In genomic region chr2:14165618-14166344, GRCm38 (mm10) we compare ENCODE assay signal across 8 mouse cellular contexts. TPM values are rescaled to one million over a fixed set of nuclear protein-coding genes. Genes with fewer than 3 reads are reported as not detected.
DNase-seq lines count a peak whose midpoint lies in the region; ATAC-seq and TF ChIP-seq lines count a peak whose summit lies in the region.

No protein-coding gene starts in this region.

- H3K36me3 ChIP-seq in forebrain, embryonic 13.5 days (ENCODE audit: poor library complexity, severe bottlenecking) = no peaks in the 10 kb centered on the region
- no peaks in the 10 kb centered on the region for H3K36me3 ChIP-seq in forebrain, embryonic 12.5 days (replicated peaks)
- H3K36me3 ChIP-seq in hindbrain, postnatal 0 days (ENCODE audit: insufficient read depth, low read length) = no peaks in the 10 kb centered on the region
- no peaks in the 10 kb centered on the region for H3K36me3 ChIP-seq in stomach, embryonic 15.5 days

- WGBS in forebrain, embryonic 13.5 days = 81% methylated on average over 3 of the region's 3 CpGs
- WGBS in forebrain, embryonic 12.5 days = 79% methylated on average over 3 of the region's 3 CpGs
- WGBS in hindbrain, postnatal 0 days = 75% methylated on average over 3 of the region's 3 CpGs
- WGBS in stomach, embryonic 15.5 days = 55% methylated on average over 3 of the region's 3 CpGs

- no peak overlapping the region for H3K4me2 ChIP-seq in forebrain, embryonic 13.5 days
- H3K4me2 ChIP-seq in forebrain, embryonic 12.5 days = no peak overlapping the region
- H3K4me2 ChIP-seq in hindbrain, postnatal 0 days (ENCODE audit: low read depth, low read length) = no peak overlapping the region
- H3K4me2 ChIP-seq in stomach, embryonic 15.5 days = no peak overlapping the region

- no peaks in the 10 kb centered on the region for H3K4me1 ChIP-seq in forebrain, embryonic 13.5 days
- H3K4me1 ChIP-seq in forebrain, embryonic 12.5 days = no peaks in the 10 kb centered on the region
- H3K4me1 ChIP-seq in hindbrain, postnatal 0 days (ENCODE audit: insufficient read depth, low read length) = no peaks in the 10 kb centered on the region
- H3K4me1 ChIP-seq in stomach, embryonic 15.5 days = no peaks in the 10 kb centered on the region

- no peak overlapping the region for H3K9ac ChIP-seq in forebrain, embryonic 13.5 days
- no peak overlapping the region for H3K9ac ChIP-seq in forebrain, embryonic 12.5 days
- no peak overlapping the region for H3K9ac ChIP-seq in hindbrain, postnatal 0 days (replicated peaks; ENCODE audit: low read length)
- H3K9ac ChIP-seq in stomach, embryonic 15.5 days = no peak overlapping the region

- DNase-seq in lung, postnatal 25 days (ENCODE audit: low spot score) = peak; percentile 18
- no peak for DNase-seq in lung, adult 18-20 months
- no peak for DNase-seq in hindbrain, postnatal 0 days (ENCODE audit: low spot score)
- no peak for DNase-seq in cerebellum, adult 8-10 months
- no peak for DNase-seq in ovary, postnatal 14 days (ENCODE audit: low spot score)

- no peak for TF ChIP-seq CTCF in hindbrain, postnatal 0 days (IDR thresholded peaks at IDR 0.05; ENCODE audit: low read depth)

- H3K4me3 ChIP-seq in forebrain, embryonic 13.5 days = no peak overlapping the region
- H3K4me3 ChIP-seq in forebrain, embryonic 12.5 days (replicated peaks) = no peak overlapping the region
- no peak overlapping the region for H3K4me3 ChIP-seq in hindbrain, postnatal 0 days (ENCODE audit: low read length)
- no peak overlapping the region for H3K4me3 ChIP-seq in stomach, embryonic 15.5 days (replicated peaks)

- H3K9me3 ChIP-seq in forebrain, embryonic 13.5 days (replicated peaks) = no peaks in the 10 kb centered on the region
- no peaks in the 10 kb centered on the region for H3K9me3 ChIP-seq in forebrain, embryonic 12.5 days
- no peaks in the 10 kb centered on the region for H3K9me3 ChIP-seq in hindbrain, postnatal 0 days (ENCODE audit: low read length)
- H3K9me3 ChIP-seq in stomach, embryonic 15.5 days = no peaks in the 10 kb centered on the region

- peak; percentile 19; the same call in 1 of the 2 replicates for ATAC-seq in forebrain, embryonic 13.5 days
- no peak for ATAC-seq in forebrain, embryonic 12.5 days (ENCODE audit: low FRiP score)
- peak; percentile 27; the same call in 1 of the 2 replicates for ATAC-seq in hindbrain, postnatal 0 days
- peak; percentile 58; the same call in 1 of the 2 replicates for ATAC-seq in stomach, embryonic 15.5 days (ENCODE audit: insufficient read depth, low FRiP score, low read depth)

- no peaks in the 10 kb centered on the region for H3K27me3 ChIP-seq in forebrain, embryonic 13.5 days
- H3K27me3 ChIP-seq in forebrain, embryonic 12.5 days = no peaks in the 10 kb centered on the region
- no peaks in the 10 kb centered on the region for H3K27me3 ChIP-seq in hindbrain, postnatal 0 days (ENCODE audit: insufficient read depth, low read length)
- no peaks in the 10 kb centered on the region for H3K27me3 ChIP-seq in stomach, embryonic 15.5 days (replicated peaks)

- H3K27ac ChIP-seq in forebrain, embryonic 13.5 days = no peak overlapping the region
- H3K27ac ChIP-seq in forebrain, embryonic 12.5 days = no peak overlapping the region
- no peak overlapping the region for H3K27ac ChIP-seq in hindbrain, postnatal 0 days
- H3K27ac ChIP-seq in stomach, embryonic 15.5 days = no peak overlapping the region

RNA-seq across cellular contexts. Expression of gene Tmem236, which starts 8.5 kb away (rescaled TPM):
- polyA plus RNA-seq in forebrain, embryonic 13.5 days (2015; fragmentation: Nextera tagmentation; extraction: Ambion mirVana) = 0.09 TPM in 1 of 2 replicates, not detected in the other
- 0.05 TPM in 1 of 2 replicates, not detected in the other for polyA plus RNA-seq in forebrain, embryonic 12.5 days (2016; fragmentation: Nextera tagmentation; extraction: Ambion mirVana)
- 0.10 and 0.29 TPM in 2 replicates for total RNA-seq in hindbrain, postnatal 0 days (2014; rRNA removed)
- 0.23 and 0.25 TPM in 2 replicates for polyA plus RNA-seq in hindbrain, postnatal 0 days (2015; fragmentation: Nextera tagmentation; extraction: Ambion mirVana)
- 2.9 and 3.9 TPM in 2 replicates for polyA plus RNA-seq in stomach, embryonic 15.5 days (2015; fragmentation: Nextera tagmentation; extraction: Ambion mirVana)
